Mouse (Mus musculus): ENCODE measurements around the gene Cdc42se1.
A peak's percentile ranks its signal among the peaks of the same experiment; 100 is the strongest.

Gene Cdc42se1

GRCm38 (mm10) chr3:95227214-95227613 is 1.3 kb upstream of the Cdc42se1 start:
- DNase-seq = no peak

GRCm38 (mm10) chr3:95228894-95229780 is 605 bp downstream of the Cdc42se1 start:
- peak; percentile 62 for DNase-seq

- DNase-seq = peak; percentile 47
Measured at GRCm38 (mm10) chr3:95229781-95230494, 1.4 kb downstream of the Cdc42se1 start.

- no peak for DNase-seq
Measured at GRCm38 (mm10) chr3:95230495-95231297, 2.2 kb downstream of the Cdc42se1 start.

- no peak for DNase-seq
Measured at GRCm38 (mm10) chr3:95231298-95232221, 3.0 kb downstream of the Cdc42se1 start, which contains the start of gene Mllt11. TSS of gene Mllt11 (minus strand) at chr3:95232171.

GRCm38 (mm10) chr3:95232771-95233170 is 4.2 kb downstream of the Cdc42se1 start:
- no peak for DNase-seq

GRCm38 (mm10) chr3:95233303-95233980 is 4.9 kb downstream of the Cdc42se1 start:
- DNase-seq = no peak

- no peak for DNase-seq
Measured at GRCm38 (mm10) chr3:95235386-95236301, 7.1 kb downstream of the Cdc42se1 start.

GRCm38 (mm10) chr3:95237541-95238099 is 9.1 kb downstream of the Cdc42se1 start:
- DNase-seq = no peak

- DNase-seq = no peak
Measured at GRCm38 (mm10) chr3:95239022-95239421, 10.5 kb downstream of the Cdc42se1 start.

- DNase-seq = no peak
Measured at GRCm38 (mm10) chr3:95239971-95240370, 11.4 kb downstream of the Cdc42se1 start.

GRCm38 (mm10) chr3:95240900-95241299 is 12.4 kb downstream of the Cdc42se1 start:
- no peak for DNase-seq

GRCm38 (mm10) chr3:95241498-95241897 is 13.0 kb downstream of the Cdc42se1 start, which contains the start of gene Gm128:
TSS of gene Gm128 (minus strand) at chr3:95241598.
- no peak for DNase-seq

GRCm38 (mm10) chr3:95243086-95243485 is 14.6 kb downstream of the Cdc42se1 start:
- DNase-seq = no peak

GRCm38 (mm10) chr3:95246465-95247231 is 18.1 kb downstream of the Cdc42se1 start:
- peak; percentile 44 for DNase-seq

GRCm38 (mm10) chr3:95247660-95248336 is 19.3 kb downstream of the Cdc42se1 start:
- no peak for DNase-seq

GRCm38 (mm10) chr3:95250361-95250760 is 21.8 kb downstream of the Cdc42se1 start:
- DNase-seq = no peak

GRCm38 (mm10) chr3:95250783-95251424 is 22.4 kb downstream of the Cdc42se1 start, which contains the start of gene Bnipl:
TSS of gene Bnipl (minus strand) at chr3:95251193.
- DNase-seq = no peak
